Mouse (Mus musculus): ENCODE measurements around the gene Brip1. TPM values are rescaled to one million over a fixed set of nuclear protein-coding genes. Genes with fewer than 3 reads are reported as not detected.
"Not testable (repeated sequence)": the region's sequence is repeated elsewhere in the genome, so short reads cannot be mapped to it uniquely, and the experiment has no call there.

The Brip1 gene
- polyA plus RNA-seq, 1 experiment from 2014 or later = 1.4 TPM

- Histone ChIP-seq H3K27me3 (no peaks in the 10 kb centered on the region), H3K4me2 (peak overlapping the region; percentile 77; the same call in 1 of the 2 replicates), H3K36me3 (peaks cover 19% of the 10 kb centered on the region), H3K9ac (no peak overlapping the region), H3K4me3 (no peak overlapping the region), H3K27ac (replicated peaks) (no peak overlapping the region), H3K4me1 (replicated peaks) (peaks cover 21% of the 10 kb centered on the region), H3K9me3 (peaks cover 16% of the 10 kb centered on the region; the same call in 1 of the 2 replicates)
- WGBS = 55% methylated on average over 4 of the region's 4 CpGs
- no peak for ATAC-seq (ENCODE audit: low read depth)
Observed at GRCm38 (mm10) chr11:86199733-86200132, 1.3 kb downstream of the Brip1 start.

- H3K4me2 ChIP-seq; H3K4me1 ChIP-seq (replicated peaks); H3K27me3 ChIP-seq; H3K36me3 ChIP-seq; H3K4me3 ChIP-seq; H3K27ac ChIP-seq (replicated peaks); ATAC-seq (ENCODE audit: low read depth); H3K9me3 ChIP-seq; H3K9ac ChIP-seq: not testable (repeated sequence)
- WGBS = 86% methylated on average over 7 of the region's 7 CpGs
Observed at GRCm38 (mm10) chr11:86185224-86185623, 15.8 kb downstream of the Brip1 start.

DNA sequence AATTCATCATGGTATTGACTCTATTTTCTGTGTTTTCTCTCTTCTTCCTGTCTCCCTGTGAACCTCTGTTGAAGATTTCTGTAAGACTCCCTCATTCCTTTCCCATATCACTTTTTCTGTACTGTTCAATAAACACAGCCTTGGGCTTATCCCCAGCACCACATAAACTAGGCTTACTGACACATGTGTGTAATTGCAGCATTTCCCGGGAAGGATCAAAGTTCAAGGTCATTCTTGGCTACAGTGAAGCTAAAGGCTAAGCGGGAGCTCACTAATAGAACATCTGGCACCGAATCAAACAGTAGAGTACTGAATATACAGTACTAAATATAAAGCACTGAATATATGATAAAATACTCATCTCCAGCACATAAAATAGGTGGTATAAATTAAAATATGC is 25.2 kb downstream of the Brip1 start:
- Histone ChIP-seq H3K9ac (no peak overlapping the region), H3K36me3 (no peaks in the 10 kb centered on the region), H3K4me3 (no peak overlapping the region), H3K27ac (replicated peaks) (no peak overlapping the region), H3K9me3 (no peaks in the 10 kb centered on the region), H3K4me2 (no peak overlapping the region), H3K4me1 (replicated peaks) (no peaks in the 10 kb centered on the region), H3K27me3 (no peaks in the 10 kb centered on the region)
- no peak for ATAC-seq (ENCODE audit: low read depth)
- 80% methylated on average over 3 of the region's 3 CpGs for WGBS

DNA sequence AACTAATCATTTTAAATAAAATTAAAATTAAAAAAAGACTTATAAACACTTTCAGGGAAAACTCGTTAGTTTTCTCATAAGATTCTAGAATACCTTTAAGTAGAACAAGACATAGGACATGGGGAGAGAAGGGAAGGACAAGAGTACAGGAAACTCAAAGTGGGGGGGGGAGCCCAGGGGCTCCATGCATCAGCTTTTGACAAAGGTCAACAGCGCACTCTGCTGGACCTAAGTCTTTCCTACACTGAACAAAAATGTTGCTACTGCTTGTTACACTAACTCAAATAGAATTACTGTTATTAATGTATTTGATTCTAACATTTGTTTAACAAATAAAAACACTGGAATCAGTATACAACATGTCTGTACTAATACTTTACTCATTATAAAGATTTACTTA is 26.8 kb downstream of the Brip1 start:
- Histone ChIP-seq H3K4me3 (no peak overlapping the region), H3K4me1 (replicated peaks) (no peaks in the 10 kb centered on the region)
- 64% methylated on average over 2 of the region's 2 CpGs for WGBS

GRCm38 (mm10) chr11:86170743-86171142 is 30.2 kb downstream of the Brip1 start:
- no peak overlapping the region for H3K4me3 ChIP-seq
- H3K9me3 ChIP-seq = no peaks in the 10 kb centered on the region
- ATAC-seq (ENCODE audit: low read depth) = no peak
- H3K9ac ChIP-seq = no peak overlapping the region
- 86% methylated on average over 2 of the region's 2 CpGs for WGBS
- H3K36me3 ChIP-seq = no peaks in the 10 kb centered on the region
- no peak overlapping the region for H3K4me2 ChIP-seq
- H3K4me1 ChIP-seq (replicated peaks) = no peaks in the 10 kb centered on the region
- H3K27me3 ChIP-seq = no peaks in the 10 kb centered on the region
- H3K27ac ChIP-seq (replicated peaks) = no peak overlapping the region

More for the DNA sequence above, 26.8 kb downstream of the Brip1 start:
- Histone ChIP-seq H3K9me3 (no peaks in the 10 kb centered on the region), H3K9ac (no peak overlapping the region), H3K4me2 (no peak overlapping the region), H3K27ac (replicated peaks) (no peak overlapping the region), H3K36me3 (no peaks in the 10 kb centered on the region), H3K27me3 (no peaks in the 10 kb centered on the region)
- ATAC-seq (ENCODE audit: low read depth) = no peak

GRCm38 (mm10) chr11:86160251-86160650 is 40.7 kb downstream of the Brip1 start:
- Histone ChIP-seq H3K27ac (replicated peaks) (no peak overlapping the region), H3K4me2 (no peak overlapping the region), H3K36me3 (no peaks in the 10 kb centered on the region), H3K27me3 (no peaks in the 10 kb centered on the region), H3K9ac (no peak overlapping the region), H3K4me3 (no peak overlapping the region), H3K4me1 (replicated peaks) (no peaks in the 10 kb centered on the region), H3K9me3 (no peaks in the 10 kb centered on the region; the same call in 1 of the 2 replicates)
- ATAC-seq (ENCODE audit: low read depth) = no peak
- 78% methylated on average over 2 of the region's 2 CpGs for WGBS

GRCm38 (mm10) chr11:86158950-86159349 is 42.0 kb downstream of the Brip1 start:
- Histone ChIP-seq H3K9me3 (no peaks in the 10 kb centered on the region; the same call in 1 of the 2 replicates), H3K4me2 (no peak overlapping the region), H3K36me3 (no peaks in the 10 kb centered on the region), H3K4me3 (no peak overlapping the region), H3K9ac (no peak overlapping the region), H3K27me3 (no peaks in the 10 kb centered on the region), H3K27ac (replicated peaks) (no peak overlapping the region), H3K4me1 (replicated peaks) (no peaks in the 10 kb centered on the region)
- no peak for ATAC-seq (ENCODE audit: low read depth)
- WGBS = 56% methylated on average over 2 of the region's 2 CpGs

GRCm38 (mm10) chr11:86155638-86156037 is 45.4 kb downstream of the Brip1 start:
- no peaks in the 10 kb centered on the region for H3K27me3 ChIP-seq
- no peak overlapping the region for H3K4me2 ChIP-seq
- H3K9me3 ChIP-seq = no peaks in the 10 kb centered on the region
- H3K27ac ChIP-seq (replicated peaks) = no peak overlapping the region
- no peaks in the 10 kb centered on the region for H3K36me3 ChIP-seq
- ATAC-seq (ENCODE audit: low read depth) = no peak
- 70% methylated on average over 5 of the region's 5 CpGs for WGBS
- no peak overlapping the region for H3K4me3 ChIP-seq
- no peak overlapping the region for H3K9ac ChIP-seq
- H3K4me1 ChIP-seq (replicated peaks) = no peaks in the 10 kb centered on the region

GRCm38 (mm10) chr11:86131324-86131723 is 69.7 kb downstream of the Brip1 start:
- no peak overlapping the region for H3K9ac ChIP-seq
- no peaks in the 10 kb centered on the region for H3K4me1 ChIP-seq (replicated peaks)
- H3K9me3 ChIP-seq = no peaks in the 10 kb centered on the region
- no peak for ATAC-seq (ENCODE audit: low read depth)
- H3K27me3 ChIP-seq = no peaks in the 10 kb centered on the region
- no peak overlapping the region for H3K4me3 ChIP-seq
- H3K27ac ChIP-seq (replicated peaks) = no peak overlapping the region
- 89% methylated on average over 3 of the region's 3 CpGs for WGBS
- H3K4me2 ChIP-seq = no peak overlapping the region
- H3K36me3 ChIP-seq = no peaks in the 10 kb centered on the region

DNA sequence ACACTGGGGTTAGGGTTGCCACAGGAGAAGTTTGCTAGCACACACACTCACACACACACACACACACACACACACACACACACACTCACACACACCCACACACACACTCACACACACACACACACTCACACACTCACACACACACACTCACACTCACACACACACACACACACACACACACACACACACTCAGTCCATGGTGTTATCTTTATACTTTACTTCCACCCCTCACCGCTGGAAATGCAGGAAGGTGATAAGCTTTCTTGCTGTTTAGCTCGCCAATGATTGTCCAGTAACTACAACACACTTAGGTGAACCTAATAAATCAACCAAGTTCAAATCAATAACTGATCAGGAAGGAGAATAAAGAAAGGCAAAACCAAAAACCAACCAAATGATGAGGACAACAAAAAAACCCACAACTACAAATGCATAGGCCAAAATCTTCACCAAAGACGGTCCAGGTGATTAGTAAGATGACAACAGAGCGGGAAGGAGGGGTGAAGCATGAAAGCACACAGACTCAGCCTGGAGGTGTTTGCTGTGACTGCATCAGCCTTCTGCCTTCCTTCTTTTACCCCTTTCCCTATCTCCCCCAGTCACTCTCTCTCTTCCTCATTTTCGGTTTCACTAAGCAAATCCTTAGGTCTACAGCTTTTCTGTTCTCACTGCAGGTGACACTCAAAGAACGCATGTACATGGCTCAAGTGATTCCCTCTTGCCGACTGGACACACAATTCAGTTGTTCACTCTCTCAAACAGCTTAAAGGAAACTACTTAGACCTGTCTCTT is 83.7 kb downstream of the Brip1 start:
- H3K4me2 ChIP-seq = no peak overlapping the region
- H3K4me1 ChIP-seq (replicated peaks) = no peaks in the 10 kb centered on the region
- 91% methylated on average over 7 of the region's 7 CpGs for WGBS
- H3K36me3 ChIP-seq = no peaks in the 10 kb centered on the region
- H3K27me3 ChIP-seq = no peaks in the 10 kb centered on the region
- no peak overlapping the region for H3K9ac ChIP-seq
- ATAC-seq (ENCODE audit: low read depth) = no peak
- no peaks in the 10 kb centered on the region for H3K9me3 ChIP-seq
- H3K4me3 ChIP-seq = no peak overlapping the region
- no peak overlapping the region for H3K27ac ChIP-seq (replicated peaks)

DNA sequence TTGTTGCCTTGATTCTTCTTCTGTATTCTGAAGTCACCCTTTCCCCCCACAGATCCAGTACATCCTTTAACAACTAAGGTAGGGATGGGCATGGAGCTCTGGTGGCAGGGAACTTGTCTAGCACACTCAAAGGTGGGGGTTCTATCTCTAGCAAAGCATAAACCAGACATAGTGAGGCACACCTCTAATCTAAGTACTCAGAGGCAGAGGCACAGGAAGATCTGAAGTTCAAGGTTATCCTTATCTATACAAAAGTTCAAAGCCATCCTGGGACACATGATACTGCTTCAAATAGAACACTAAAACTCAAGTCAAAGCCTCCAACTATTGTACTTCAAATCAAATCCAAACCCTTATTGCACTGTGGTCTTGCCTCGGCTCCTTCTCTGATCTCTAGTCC is 85.0 kb downstream of the Brip1 start:
- Histone ChIP-seq H3K4me1 (replicated peaks) (no peaks in the 10 kb centered on the region), H3K27ac (replicated peaks) (no peak overlapping the region), H3K9me3 (no peaks in the 10 kb centered on the region), H3K4me3 (no peak overlapping the region), H3K9ac (no peak overlapping the region), H3K27me3 (no peaks in the 10 kb centered on the region), H3K4me2 (no peak overlapping the region), H3K36me3 (no peaks in the 10 kb centered on the region)
- WGBS = 100% methylated on average over 1 of the region's 1 CpGs
- no peak for ATAC-seq (ENCODE audit: low read depth)

- Histone ChIP-seq H3K4me3 (no peak overlapping the region), H3K4me1 (replicated peaks) (no peaks in the 10 kb centered on the region), H3K27me3 (no peaks in the 10 kb centered on the region), H3K36me3 (no peaks in the 10 kb centered on the region), H3K27ac (replicated peaks) (no peak overlapping the region), H3K9ac (no peak overlapping the region), H3K4me2 (no peak overlapping the region), H3K9me3 (no peaks in the 10 kb centered on the region)
- no peak for ATAC-seq (ENCODE audit: low read depth)
- WGBS = 90% methylated on average over 4 of the region's 4 CpGs
Observed at GRCm38 (mm10) chr11:86107276-86107675, 93.7 kb downstream of the Brip1 start.

- no peak overlapping the region for H3K27ac ChIP-seq (replicated peaks)
- H3K27me3 ChIP-seq = no peaks in the 10 kb centered on the region
- H3K36me3 ChIP-seq = no peaks in the 10 kb centered on the region
- H3K9ac ChIP-seq = no peak overlapping the region
- no peaks in the 10 kb centered on the region for H3K4me1 ChIP-seq (replicated peaks)
- no peak for ATAC-seq (ENCODE audit: low read depth)
- no peaks in the 10 kb centered on the region for H3K9me3 ChIP-seq
- no peak overlapping the region for H3K4me3 ChIP-seq
- no peak overlapping the region for H3K4me2 ChIP-seq
Observed at GRCm38 (mm10) chr11:86106596-86106995, 94.4 kb downstream of the Brip1 start.
